Mouse (Mus musculus): ENCODE measurements around the gene Stra6.

Stra6 gene

DNA sequence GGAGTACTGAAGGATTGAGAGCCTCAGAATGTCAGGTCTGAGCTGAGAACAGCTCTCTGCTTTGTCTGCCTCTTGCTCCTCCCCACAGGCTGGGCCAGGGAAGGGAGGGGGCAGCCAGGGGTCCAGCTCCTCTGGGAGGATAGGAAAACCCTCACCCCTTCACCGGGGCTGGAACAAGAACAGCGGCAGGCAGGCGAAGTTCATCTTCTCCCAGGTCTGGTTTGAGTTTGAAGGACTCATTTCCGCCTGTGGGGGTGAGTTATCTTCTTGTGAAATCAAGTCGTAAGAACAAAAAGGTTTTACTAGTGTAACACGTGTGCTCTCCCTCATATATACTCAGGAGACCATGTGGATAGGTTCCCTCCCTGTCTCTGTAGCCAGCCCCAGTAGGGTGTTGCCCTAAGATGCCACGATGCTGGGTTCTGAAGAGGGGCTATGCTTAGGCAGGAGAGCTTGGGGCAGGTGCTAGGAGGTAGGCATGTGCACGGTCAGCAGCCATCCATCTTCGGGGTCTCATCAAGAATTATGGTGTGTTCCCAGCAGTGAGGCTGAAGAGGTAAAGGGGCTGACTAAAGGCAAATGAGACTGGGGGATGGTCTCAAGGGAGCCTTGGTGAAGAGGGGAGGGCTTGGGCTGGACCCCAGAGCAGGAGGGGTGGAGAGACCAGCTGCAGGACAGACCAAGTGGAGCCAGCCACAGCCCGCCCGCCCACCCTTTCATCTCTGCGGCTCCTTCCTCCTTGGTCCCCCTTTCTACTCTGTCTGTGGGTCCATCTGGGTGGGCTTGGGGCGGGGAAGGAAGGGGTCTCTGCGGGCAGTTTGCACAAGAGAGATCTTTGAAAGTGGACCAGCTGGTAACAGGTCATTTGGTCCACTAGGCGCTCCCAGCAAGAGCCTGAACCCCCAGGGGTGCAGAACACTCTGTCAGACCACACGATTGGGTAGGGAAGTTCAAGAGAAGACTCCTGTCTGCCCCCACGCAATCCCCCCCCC is 70.6 kb downstream of the Stra6 start:
- no peak for DNase-seq (ENCODE audit: low spot score in 2 of 2)

DNA sequence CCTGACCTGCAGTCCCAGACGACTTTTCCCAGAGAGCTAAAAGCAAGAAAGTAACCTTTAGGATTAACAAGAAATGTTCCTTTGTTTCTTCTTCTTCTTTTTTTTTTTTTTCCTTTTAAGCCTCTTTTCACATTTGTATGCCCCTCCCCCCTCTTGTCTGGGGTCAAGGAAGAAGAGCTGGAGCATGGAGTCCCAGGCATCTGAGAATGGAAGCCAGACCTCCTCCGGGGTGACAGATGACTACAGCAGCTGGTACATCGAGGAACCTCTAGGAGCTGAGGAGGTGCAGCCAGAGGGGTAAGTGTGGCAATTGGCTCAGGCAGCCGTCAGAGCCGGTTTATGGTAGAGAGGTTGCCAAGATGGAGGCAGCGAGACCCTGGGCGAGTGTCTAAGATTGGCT is 71.3 kb downstream of the Stra6 start:
- no peak for DNase-seq (ENCODE audit: low spot score in 2 of 2)

- DNase-seq (ENCODE audit: low spot score in 2 of 2): no peak
Measured at GRCm38 (mm10) chr9:58135921-58136321, 72.3 kb downstream of the Stra6 start.

GRCm38 (mm10) chr9:58139947-58140346 is 76.4 kb downstream of the Stra6 start:
- DNase-seq (ENCODE audit: low spot score in 2 of 2): peak in 1 of 2 experiments; percentile 38

DNA sequence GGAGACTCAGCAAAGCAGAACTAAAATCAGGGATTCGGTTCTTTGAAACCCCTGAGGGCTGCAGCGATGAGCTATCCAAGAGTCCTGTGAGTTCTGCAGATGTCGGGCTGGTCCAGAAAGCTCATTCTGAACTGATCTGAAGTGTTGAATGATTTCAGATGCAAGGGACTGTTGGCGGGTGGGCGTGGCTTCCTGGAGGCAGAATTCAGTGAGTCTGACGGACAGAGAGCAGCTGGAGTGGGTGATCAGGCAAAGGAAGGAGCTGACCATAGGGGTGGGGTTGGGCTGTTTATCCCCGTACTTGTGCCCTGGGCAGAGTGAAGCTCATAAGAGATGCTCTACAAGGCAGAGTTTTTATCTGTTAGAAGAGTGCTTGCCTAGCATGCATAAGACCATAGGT is 79.8 kb downstream of the Stra6 start:
- DNase-seq (ENCODE audit: low spot score in 2 of 2): no peak

DNA sequence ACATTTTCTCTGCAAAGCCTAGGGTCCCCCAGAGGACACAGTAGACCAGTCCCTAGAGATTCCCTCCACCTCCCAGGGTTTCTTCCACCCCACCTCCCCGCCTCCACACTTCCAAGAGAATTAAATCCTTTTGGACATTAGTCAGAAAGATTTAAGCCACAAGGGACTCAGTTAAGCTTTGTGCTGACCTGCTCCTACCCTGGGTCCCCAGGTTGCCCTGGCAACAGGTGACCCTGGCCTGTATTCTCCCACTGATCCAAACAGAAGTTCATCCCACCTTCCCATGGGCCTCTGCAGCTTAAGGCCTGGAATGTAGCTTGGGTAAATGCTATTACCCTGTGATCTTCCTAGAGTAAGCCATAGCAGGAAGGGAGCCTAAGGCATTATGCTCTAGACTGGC is 81.1 kb downstream of the Stra6 start:
- no peak for DNase-seq (ENCODE audit: low spot score in 2 of 2)

DNA sequence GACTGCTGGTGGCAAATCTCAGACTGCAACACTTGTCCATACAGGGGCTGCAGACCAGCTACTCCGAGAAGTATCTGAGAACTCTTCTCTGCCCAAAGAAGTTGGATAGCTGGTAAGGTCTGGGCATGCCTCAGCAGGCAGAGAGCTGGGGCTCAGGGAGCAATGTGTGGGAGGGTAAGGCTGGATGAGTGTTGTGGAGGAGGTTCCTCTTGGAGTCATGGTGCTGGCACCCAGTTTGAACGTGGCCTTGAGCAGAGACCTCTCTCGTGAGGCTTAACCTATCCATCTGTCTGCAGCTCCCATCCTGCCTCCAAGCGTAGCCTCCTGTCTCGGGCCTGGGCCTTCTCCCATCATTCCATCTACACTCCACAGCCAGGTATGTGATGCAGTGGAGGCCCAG is 81.8 kb downstream of the Stra6 start:
- DNase-seq (ENCODE audit: low spot score in 2 of 2): no peak

DNA sequence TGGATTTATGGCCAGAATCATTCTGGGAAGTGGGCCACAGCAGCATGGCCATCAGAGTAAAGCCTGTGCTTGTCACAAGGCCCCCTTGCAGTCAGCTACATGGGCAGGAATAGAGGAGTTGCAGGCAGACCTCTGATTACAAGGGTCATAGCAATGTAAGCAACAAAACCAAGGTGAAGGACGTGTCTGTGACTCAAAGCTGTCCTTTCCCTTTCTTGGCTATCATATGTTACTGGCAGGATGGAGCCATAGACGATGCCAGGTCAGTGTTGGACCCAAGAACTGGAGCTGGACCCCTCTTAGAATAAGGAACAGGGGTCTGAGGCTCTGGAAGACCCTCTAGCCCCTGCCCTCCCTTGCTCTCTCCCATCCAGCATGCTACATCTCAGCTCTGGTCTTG is 85.2 kb downstream of the Stra6 start:
- no peak for DNase-seq (ENCODE audit: low spot score in 2 of 2)

- DNase-seq (ENCODE audit: low spot score in 2 of 2): no peak
Measured at GRCm38 (mm10) chr9:58150733-58151361, 87.3 kb downstream of the Stra6 start.

DNA sequence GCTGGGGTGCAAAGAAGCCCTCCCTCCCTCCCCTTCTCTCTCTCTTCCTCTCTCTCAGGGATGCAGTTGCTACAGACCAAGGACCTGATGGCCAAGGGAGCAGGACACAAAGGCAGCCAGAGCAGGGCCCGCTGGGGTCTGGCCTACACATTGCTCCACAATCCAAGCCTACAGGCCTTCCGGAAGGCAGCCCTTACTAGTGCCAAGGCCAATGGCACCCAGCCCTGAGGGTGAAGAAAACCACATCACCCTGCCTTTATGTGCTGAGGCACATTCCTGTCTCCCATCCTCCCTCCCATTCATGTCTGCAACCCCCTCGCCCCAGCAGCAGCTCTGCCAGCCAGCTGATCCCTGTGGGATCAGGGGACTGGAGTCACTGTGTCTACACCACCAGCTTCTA is 89.5 kb downstream of the Stra6 start:
- no peak for DNase-seq (ENCODE audit: low spot score in 2 of 2)

DNA sequence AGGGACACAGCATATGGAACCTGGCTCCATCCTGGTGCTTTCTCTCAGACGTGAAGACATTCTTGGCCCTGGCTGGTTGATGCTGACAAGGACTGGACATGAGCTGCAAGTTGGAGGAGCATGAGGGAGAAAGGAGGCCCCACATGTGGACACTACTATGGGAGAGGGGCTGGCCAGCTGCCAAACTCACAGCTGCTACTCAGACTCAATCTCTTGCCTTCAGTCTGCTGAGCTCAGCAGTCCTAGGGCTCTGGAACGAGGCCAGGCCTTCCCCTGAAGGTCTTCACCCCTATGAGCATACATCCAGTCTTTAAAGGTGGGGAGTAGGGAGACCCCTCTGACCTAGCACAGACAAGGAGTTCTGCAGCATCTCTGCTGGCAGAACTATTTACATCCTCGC is 91.8 kb downstream of the Stra6 start:
- no peak for DNase-seq (ENCODE audit: low spot score in 2 of 2)

DNA sequence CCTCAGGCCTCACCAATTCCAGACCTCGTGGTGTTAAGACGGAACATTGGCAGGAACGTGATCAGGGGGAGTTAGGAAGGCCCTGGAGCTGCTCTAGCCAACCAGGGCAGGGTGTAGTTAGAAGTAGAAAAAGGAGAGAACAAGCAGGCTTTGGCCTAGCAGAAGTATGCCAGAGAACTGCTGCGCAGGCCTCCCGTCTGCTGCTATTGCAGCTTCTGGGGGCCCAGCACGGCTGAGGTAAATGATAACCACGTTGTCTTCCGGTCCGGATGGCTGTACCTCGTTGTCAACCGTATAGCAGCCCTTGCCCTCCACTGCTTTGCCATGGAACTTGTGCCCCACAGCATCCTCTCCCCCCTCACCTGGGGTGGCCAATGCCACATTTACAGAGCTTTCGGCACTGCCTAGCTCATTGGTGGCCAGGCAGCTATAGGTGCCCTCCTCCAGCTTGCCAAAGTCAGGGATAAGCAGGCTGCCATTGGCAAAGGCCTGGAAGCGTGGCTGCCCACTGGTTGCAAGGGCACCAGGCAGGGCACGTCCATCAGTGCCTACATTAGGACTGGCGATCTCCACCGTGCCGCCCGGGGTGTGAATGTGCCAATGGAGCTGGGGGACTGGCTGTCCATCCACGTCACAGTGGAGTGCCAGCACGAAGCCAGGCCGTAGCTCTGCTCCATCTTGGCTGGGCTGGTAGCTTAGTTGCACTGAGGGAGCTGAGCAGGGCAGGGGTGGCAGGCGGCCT is 93.4 kb downstream of the Stra6 start:
- DNase-seq (ENCODE audit: low spot score in 2 of 2): no peak

DNA sequence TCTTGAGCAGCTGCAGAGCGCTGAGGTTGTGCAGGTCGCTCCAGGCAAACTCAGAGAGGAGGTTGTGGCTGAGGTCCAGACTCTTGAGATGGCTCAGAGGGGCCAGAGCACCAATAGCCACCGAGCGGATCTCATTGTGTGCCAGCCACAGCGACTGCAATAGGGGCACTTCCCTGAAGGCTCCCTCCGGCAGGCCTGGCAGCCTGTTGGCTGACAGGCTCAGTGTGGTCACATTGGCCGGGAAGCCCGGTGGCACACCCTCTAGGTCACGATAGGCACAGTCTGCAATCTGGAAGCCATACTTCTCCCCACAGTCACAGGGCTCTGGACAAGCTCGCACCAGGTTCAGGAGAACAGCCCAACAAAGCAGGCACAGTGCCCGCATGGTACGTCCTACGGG is 94.2 kb downstream of the Stra6 start:
- DNase-seq (ENCODE audit: low spot score in 2 of 2): no peak

DNA sequence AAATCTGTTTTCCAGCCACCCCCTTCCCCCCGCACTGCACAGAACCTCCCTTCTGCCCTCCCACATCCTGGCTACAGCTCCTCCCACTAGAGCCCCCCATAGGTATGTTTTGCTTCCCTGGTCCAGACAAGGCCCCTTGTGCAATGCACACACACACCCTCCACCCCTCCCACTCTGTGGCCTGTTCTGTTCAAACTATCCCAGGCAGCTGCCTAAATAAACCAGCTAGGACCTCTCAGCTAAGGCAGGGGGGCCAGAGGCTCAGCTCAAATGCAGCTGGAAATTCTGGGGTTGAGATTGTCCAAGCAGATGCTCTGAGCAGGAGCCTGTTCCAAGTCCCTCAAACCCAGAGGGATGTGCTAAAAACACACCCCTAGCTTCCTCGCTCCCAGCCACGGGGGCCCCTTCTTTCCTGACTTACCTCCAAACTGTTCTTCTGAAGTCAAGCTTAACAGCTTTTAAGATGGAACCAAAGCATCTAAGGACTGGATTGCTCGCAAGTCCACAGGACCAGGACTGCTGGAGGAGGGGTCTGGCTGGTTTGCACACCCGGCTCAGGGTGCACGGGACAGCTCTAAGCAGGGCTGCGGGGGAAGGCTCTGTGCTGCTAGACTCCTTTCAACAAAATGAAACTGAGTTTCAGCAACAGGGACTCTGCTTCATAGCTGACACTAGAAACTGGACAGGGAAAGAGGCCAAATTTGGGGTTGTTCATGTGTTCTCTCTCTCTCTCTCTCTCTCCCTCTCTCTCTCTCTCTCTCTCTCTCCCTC is 95.1 kb downstream of the Stra6 start:
- no peak for DNase-seq (ENCODE audit: low spot score in 2 of 2)

GRCm38 (mm10) chr9:58159855-58160254 is 96.3 kb downstream of the Stra6 start:
- DNase-seq (ENCODE audit: low spot score in 2 of 2): peak; percentile 42 to 48

DNA sequence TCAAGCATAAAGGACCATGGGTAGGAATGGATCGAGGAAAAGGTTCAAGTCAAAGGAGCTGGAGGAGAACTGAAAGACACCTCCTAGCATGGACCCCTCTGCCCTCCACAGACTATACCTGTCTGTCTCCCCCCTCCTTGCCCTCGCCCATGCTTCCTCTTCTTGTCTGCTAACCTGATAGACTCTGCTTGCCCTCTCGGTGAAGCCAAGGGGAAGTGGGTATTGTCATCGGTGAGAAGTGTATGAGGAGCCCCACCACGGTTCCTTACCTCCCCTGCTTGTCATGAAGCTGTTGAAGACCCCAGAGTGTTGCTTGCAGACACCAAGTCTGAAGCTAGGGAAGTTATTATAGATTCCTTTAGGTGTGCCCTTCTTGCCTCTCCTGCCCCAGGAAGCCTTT is 96.7 kb downstream of the Stra6 start:
- no peak for DNase-seq (ENCODE audit: low spot score in 2 of 2)

GRCm38 (mm10) chr9:58162173-58162572 is 98.6 kb downstream of the Stra6 start:
- no peak for DNase-seq (ENCODE audit: low spot score in 2 of 2)

GRCm38 (mm10) chr9:58163146-58163545 is 99.6 kb downstream of the Stra6 start:
- no peak for DNase-seq (ENCODE audit: low spot score in 2 of 2)

DNA sequence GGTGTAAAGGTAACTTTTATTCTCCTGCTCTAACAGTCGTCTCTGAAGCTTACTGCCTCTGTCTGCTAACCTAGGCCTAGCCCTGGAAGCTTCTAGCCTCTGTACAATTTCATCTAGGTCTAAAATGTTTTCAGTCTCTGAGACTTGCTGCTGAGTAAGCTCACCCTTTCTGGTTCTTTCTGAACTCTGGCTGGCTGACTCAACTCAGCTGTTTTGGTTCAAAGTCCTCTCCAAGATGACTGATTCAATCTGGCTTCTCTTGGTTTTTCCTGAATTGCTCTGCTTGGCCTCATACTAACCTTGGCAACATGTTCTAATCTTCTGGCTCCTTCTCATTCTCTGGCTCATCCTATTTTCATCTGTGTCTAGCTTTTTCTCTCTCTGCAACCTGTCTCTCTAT is 102.2 kb downstream of the Stra6 start:
- no peak for DNase-seq (ENCODE audit: low spot score in 2 of 2)

DNA sequence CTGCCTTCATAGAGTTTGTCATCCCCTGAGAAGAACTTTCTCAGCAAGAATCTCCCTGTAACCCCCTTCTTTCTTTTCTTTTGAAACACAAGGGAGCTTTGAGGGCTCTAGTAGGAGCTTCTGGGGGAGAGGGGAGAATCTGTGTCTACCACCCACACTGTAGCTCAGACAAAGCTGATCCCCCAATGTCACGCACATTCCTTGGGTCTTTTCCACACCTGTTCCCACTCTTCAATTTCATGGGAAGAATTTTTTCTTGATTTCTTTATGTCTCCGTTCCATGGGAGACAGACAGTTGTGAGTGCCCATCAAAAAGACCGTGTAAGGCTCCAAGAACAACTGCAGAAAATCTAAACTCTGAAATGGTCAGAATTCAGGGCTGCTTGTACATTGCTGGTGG is 105.3 kb downstream of the Stra6 start:
- no peak for DNase-seq (ENCODE audit: low spot score in 2 of 2)

- DNase-seq (ENCODE audit: low spot score in 2 of 2): no peak
Measured at GRCm38 (mm10) chr9:58169426-58169825, 105.8 kb downstream of the Stra6 start.

GRCm38 (mm10) chr9:58172863-58173262 is 109.3 kb downstream of the Stra6 start:
- no peak for DNase-seq (ENCODE audit: low spot score in 2 of 2)

Measured in right cerebral cortex, postnatal 36 days (tissue).